Mouse (Mus musculus) neural tube, embryonic 11.5 days (tissue): ENCODE measurements around the gene Ppp1r14a. TPM values are rescaled to one million over a fixed set of nuclear protein-coding genes. Genes with fewer than 3 reads are reported as not detected.

Experiments
- ATAC-seq: fragments of 200-750 bp; cut with Nextera tagmentation; 2 replicates; pipeline ENCODE4 v1.8.0; 2017; ENCODE audit warnings: moderate number of reproducible peaks, mild to moderate bottlenecking, moderate TSS enrichment, moderate library complexity; ENCODE audit not compliant: insufficient read depth, low FRiP score, low TSS enrichment
- DNase-seq: peaks from one replicate; pipeline ENCODE4 v3.0.0-alpha.2; 2015; ENCODE audit warnings: low spot score
- H3K27ac ChIP-seq: fragments of 300-500 bp; sonication (generic); 2 replicates; pipeline ENCODE4 v1.5.1; 2014; ENCODE audit warnings: low read depth, mild to moderate bottlenecking, low read length
- H3K27me3 ChIP-seq: fragments of 300-500 bp; sonication (generic); 2 replicates; pipeline ENCODE4 v1.6.1; 2014; ENCODE audit warnings: mild to moderate bottlenecking, low read length, mixed read lengths; ENCODE audit not compliant: control insufficient read depth, insufficient read depth
- H3K36me3 ChIP-seq: fragments of 300-500 bp; sonication (generic); 2 replicates; pipeline ENCODE4 v1.6.1; 2014; ENCODE audit warnings: mild to moderate bottlenecking, low read length, moderate library complexity, mixed read lengths; ENCODE audit not compliant: control insufficient read depth, insufficient read depth
- H3K4me1 ChIP-seq: fragments of 300-500 bp; sonication (generic); 2 replicates; pipeline ENCODE4 v1.6.1; 2014; ENCODE audit warnings: low read length, mixed read lengths; ENCODE audit not compliant: control insufficient read depth, insufficient read depth
- H3K4me2 ChIP-seq: fragments of 300-500 bp; sonication (generic); 2 replicates; pipeline ENCODE4 v1.6.1; 2014; ENCODE audit warnings: low read depth, mild to moderate bottlenecking, moderate library complexity
- H3K4me3 ChIP-seq: fragments of 300-500 bp; sonication (generic); 2 replicates; pipeline ENCODE4 v1.5.1; 2014; ENCODE audit warnings: low read depth, low read length
- H3K9ac ChIP-seq: fragments of 300-500 bp; sonication (generic); 2 replicates; pipeline ENCODE4 v1.6.1; 2014; ENCODE audit warnings: mild to moderate bottlenecking, low read length
- H3K9me3 ChIP-seq: fragments of 300-500 bp; sonication (generic); 2 replicates; pipeline ENCODE4 v1.6.1; 2016; ENCODE audit warnings: low read length; ENCODE audit not compliant: control insufficient read depth
- WGBS: fragments of 180-500 bp; shearing (Covaris S2); extraction: QIAGEN DNeasy Blood & Tissue Kit; methylation state at CpG from one replicate; pipeline ENCODE4 v1.1.7; 2014; 5-methylcytosine and 5-hydroxymethylcytosine counted together
- polyA plus RNA-seq: library from polyadenylated mRNA; unstranded; fragments of >200 nt; fragmentation: Nextera tagmentation; extraction: Ambion mirVana; gene quantifications from 2 replicates; pipeline ENCODE4 v1.2.1, GENCODE M21; 2014

The Ppp1r14a gene
- polyA plus RNA-seq, 1 experiment from 2014 or later = 55.8 TPM

DNA sequence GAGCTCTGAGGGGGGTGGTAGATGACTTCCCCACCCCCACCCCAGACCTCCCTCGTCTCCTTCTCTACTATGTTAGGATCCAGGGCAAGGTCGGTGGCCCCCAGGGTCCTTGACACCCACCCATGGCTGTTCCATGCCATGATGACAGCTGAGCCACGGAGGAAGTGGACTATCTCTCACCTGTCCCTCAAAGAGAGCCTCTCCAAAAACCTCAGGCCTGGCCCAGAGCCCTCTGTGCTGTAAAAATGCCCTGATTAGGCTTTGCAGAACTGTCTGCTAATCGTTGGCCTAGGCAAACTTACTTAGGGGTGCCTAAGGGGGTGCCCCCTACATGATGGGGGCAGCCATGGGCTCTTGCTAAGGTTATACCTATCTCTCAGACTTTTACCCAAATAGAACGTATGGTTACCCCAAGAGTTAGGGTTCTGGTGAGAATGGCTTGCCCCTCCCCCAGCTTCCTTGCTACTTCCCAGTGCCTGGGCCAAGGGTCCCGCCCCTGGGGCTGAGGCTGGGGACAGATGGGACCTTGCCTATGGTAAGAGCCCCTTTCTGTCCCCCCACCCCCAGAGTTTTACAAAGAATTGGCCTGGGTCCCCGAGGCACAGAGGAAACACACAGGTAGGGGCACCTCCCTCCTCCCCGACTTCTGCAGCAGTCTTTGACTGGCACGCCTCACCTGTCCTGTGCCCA is 24.6 kb downstream of the Ppp1r14a start:
- H3K4me3 ChIP-seq = no peak overlapping the region
- DNase-seq (no peak), ATAC-seq (no peak)
- no peaks in the 10 kb centered on the region for H3K36me3 ChIP-seq
- no peak overlapping the region for H3K9ac ChIP-seq
- no peaks in the 10 kb centered on the region for H3K27me3 ChIP-seq
- H3K9me3 ChIP-seq = no peaks in the 10 kb centered on the region
- H3K4me1 ChIP-seq = peaks cover 51% of the 10 kb centered on the region
- 45% methylated on average over 9 of the region's 9 CpGs for WGBS
- no peak overlapping the region for H3K4me2 ChIP-seq
- H3K27ac ChIP-seq = 0 out of 2 replicates have a peak overlapping the region, but pooled peaks have one; percentile 14

DNA sequence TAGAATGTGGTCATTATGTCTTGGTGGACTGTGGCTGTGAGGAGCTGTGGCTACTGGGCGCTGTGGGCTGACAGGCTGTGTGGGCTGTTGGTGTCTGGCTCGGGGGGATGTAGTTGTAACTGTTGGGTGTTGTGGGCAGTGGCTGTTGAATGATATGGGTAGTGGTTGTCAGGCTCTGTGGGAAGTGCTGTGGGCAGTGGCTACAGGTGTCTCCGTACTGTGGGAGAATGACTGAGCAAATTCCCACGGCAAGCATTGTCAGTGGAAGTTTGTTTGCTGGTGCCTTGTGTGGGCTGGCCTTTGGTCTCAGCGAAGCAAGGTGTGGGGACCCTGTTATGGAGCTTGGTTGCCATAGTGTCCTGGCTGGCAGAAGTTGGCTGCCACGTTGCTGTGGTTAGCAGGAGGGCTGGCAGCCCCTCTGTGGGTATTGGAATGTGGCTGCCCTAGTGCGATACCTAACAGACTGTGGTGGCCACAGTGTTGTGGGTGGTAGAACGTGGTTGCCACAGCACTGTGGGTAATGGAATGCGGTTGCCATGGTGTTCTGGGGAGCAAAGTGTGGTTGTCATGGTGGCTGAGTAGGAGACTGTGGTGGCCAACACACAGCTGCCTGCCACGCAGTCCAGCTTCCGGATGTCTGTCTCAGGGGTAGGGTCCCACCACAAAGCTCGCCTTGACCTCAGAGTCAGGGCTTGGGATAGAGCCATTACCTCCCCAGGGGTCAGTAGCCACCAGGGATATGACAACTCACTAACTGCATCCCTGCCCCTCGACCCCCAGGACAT is 25.9 kb downstream of the Ppp1r14a start:
- Histone ChIP-seq H3K4me3 (no peak overlapping the region), H3K9me3 (no peaks in the 10 kb centered on the region), H3K27ac (0 out of 2 replicates have a peak overlapping the region, but pooled peaks have one; percentile 15), H3K4me1 (peaks cover 49% of the 10 kb centered on the region), H3K36me3 (no peaks in the 10 kb centered on the region), H3K4me2 (no peak overlapping the region), H3K27me3 (no peaks in the 10 kb centered on the region), H3K9ac (no peak overlapping the region)
- DNase-seq = peak; percentile 70
- 65% methylated on average over 13 of the region's 13 CpGs for WGBS
- peak; percentile 30; the same call in 1 of the 2 replicates for ATAC-seq

DNA sequence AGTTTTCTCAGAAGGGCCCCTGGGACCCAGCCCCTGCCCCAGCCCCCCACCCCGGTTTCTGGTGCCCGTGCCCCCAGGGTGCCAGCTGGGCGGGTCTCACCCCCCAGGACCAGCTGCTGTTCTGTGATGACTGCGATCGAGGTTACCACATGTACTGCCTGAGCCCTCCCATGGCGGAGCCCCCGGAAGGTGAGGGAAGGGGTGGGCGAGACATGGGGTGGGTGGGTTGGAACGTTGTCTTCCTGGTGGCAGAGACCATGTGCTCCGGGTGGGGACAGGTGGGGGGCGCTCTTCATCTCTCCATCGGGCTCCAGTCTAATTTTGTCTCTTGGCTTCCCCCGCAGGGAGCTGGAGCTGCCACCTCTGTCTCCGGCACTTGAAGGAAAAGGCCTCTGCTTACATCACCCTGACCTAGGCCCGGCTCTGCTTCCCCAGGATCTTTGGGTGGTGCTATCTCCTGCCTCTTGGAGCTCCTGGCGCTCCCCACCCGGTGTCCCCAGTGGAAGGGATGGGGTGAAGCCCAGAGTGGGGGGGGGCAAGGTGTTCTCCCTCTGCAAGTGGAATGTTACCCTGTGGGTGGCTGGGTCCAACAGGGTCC is 27.1 kb downstream of the Ppp1r14a start:
- 66% methylated on average over 17 of the region's 17 CpGs for WGBS
- H3K4me1 ChIP-seq = peaks cover 52% of the 10 kb centered on the region
- no peak overlapping the region for H3K4me3 ChIP-seq
- no peaks in the 10 kb centered on the region for H3K27me3 ChIP-seq
- no peak overlapping the region for H3K9ac ChIP-seq
- H3K36me3 ChIP-seq = no peaks in the 10 kb centered on the region
- H3K27ac ChIP-seq = peak overlapping the region; percentile 2; the same call in 1 of the 2 replicates
- ATAC-seq (no peak), DNase-seq (no peak)
- no peak overlapping the region for H3K4me2 ChIP-seq
- H3K9me3 ChIP-seq = no peaks in the 10 kb centered on the region

DNA sequence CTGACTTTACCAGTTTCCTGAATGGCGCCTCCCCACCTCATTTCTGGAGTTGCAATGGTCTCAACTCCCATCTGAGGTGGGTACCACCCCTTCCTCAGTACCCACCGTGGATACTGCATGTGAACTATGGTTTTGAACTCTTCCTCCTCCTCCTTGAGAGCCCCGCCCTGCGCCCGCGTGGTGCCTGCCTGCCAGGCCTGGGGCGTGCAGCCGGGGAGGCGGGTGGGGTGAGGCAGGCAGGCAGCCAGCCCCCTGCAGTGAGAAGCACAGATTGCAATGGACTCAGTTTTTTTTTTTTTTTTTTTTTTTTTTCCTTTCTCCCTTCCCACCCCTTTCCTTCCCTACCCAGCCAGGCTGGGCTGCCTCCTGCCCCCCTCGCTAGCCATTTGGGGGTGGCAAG is 27.9 kb downstream of the Ppp1r14a start:
- Histone ChIP-seq H3K9ac (peak overlapping the region; percentile 47), H3K36me3 (no peaks in the 10 kb centered on the region; the same call in 1 of the 2 replicates), H3K9me3 (no peaks in the 10 kb centered on the region), H3K4me3 (no peak overlapping the region), H3K27me3 (no peaks in the 10 kb centered on the region), H3K27ac (peak overlapping the region; percentile 87), H3K4me1 (peaks cover 52% of the 10 kb centered on the region), H3K4me2 (peak overlapping the region; percentile 38)
- peak; percentile 71 for DNase-seq
- 3% methylated on average over 10 of the region's 10 CpGs for WGBS
- ATAC-seq = peak; percentile 11; the same call in 1 of the 2 replicates

DNA sequence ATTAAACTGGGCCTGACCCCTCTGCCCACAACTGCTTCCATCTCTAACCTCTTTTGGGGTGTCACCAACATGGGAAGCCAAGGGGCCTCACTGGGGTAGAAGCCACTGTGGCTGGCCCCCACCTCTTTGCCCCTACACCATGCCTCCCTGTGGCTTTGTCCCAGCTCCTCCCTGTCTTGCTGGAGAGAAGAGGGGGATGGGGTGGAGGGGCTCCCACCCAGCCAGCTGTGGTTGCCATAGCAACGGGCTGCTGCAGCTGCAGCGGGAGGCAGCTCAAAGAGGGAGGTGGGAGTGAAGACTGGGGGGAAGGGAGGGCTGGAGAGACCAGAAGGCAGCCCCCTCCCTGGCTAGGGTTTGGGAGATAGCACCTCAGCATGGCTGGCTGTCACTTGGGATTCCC is 28.4 kb downstream of the Ppp1r14a start:
- H3K4me3 ChIP-seq = peak overlapping the region; percentile 13; the same call in 1 of the 2 replicates
- DNase-seq (peak; percentile 88), ATAC-seq (peak; percentile 73)
- H3K36me3 ChIP-seq = no peaks in the 10 kb centered on the region; the same call in 1 of the 2 replicates
- H3K27me3 ChIP-seq = no peaks in the 10 kb centered on the region
- WGBS = 0% methylated on average over 2 of the region's 2 CpGs
- H3K4me1 ChIP-seq = peaks cover 52% of the 10 kb centered on the region
- peak overlapping the region; percentile 87 for H3K27ac ChIP-seq
- peak overlapping the region; percentile 38 for H3K4me2 ChIP-seq
- peak overlapping the region; percentile 47 for H3K9ac ChIP-seq
- no peaks in the 10 kb centered on the region for H3K9me3 ChIP-seq

DNA sequence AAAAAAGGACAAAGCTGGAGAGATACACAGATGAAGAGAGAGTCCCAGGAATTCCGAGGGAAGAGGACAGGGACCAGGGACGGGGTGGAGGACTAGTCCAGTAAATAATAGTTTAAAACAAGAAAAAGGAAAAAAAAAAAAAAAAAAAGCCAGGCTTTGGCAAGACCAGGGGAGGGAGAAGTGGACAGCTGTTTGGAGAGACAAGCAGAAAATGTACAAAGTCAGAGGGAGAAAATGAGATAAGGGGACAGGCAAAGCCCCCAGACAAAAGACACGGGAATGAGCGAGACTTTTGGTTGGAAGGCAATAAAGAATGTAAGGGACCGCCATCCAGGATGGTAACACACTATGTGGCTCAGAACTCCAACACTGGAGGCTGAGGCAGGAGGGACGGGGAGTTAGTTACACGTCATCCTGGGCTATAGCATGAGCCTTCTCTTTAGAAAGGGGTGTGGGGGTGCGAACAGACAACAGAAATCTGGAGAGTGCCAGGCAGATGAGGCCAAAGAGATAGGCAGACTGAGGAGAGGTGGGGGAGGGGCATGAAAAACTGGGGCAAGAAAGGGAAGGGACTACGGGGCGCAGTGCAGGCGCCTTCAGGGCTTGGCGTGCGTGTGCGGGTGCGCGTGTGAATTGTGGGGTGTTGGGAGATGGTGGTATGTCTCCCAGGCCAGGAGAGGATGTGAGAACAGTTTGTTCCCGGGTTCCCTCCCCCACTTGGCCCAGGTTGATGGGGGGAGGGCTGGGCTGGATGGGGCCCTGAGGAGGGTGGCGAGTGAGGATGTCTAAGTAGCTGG is 29.2 kb downstream of the Ppp1r14a start:
- ATAC-seq (0 out of 2 replicates have a peak, but pooled peaks have one; percentile 1), DNase-seq (peak; percentile 57)
- Histone ChIP-seq H3K9me3 (no peaks in the 10 kb centered on the region), H3K27ac (peak overlapping the region; percentile 87), H3K27me3 (no peaks in the 10 kb centered on the region), H3K9ac (peak overlapping the region; percentile 38; the same call in 1 of the 2 replicates), H3K36me3 (no peaks in the 10 kb centered on the region; the same call in 1 of the 2 replicates), H3K4me3 (peak overlapping the region; percentile 8; the same call in 1 of the 2 replicates), H3K4me2 (peak overlapping the region; percentile 38), H3K4me1 (peaks cover 52% of the 10 kb centered on the region)
- 6% methylated on average over 18 of the region's 18 CpGs for WGBS

DNA sequence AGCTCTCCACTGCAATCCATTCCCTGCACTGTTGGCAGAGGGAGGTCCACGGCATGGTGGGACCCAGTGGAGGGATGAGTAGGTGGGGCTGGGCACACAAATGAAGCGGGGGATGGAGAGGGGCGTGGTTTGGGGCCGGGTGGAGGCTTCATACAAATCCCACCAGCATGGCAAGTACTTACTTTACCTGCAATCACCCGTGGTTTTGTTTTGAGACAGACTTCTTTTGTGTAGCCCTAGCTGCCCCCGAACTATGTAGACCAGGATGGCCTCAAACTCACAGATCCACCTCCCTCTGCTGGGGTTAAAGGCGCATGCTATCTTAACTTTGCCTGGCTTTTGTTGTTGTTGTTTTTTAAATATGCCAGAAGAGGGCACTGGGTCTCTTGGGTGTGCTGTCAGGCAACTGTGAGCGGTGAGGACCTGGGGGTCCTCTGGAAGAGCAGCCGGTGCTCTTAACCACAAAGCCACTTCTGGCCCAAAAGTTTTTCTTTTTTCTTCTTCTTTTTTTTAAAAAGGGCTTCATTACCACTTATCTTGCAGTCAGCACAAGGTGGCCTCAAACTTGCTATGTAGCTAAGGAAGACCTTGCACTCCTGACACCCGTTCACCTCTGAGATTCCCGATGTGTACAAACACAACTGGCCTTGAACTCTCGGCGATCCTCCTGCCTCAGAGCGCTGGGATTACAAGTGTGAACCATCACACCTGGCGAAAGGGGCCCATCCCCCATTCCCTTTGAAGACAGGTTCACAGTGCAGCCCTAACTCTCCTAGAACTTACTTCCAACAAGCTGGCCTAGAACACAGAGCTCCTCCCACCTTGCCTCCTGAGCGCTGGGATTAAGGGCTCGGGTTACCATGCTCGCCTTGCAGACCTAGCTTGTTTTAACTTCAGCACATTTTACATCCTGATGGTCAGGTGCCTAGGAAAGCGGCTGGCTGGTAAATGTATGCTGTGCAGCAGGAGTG is 30.5 kb downstream of the Ppp1r14a start:
- no peak overlapping the region for H3K4me3 ChIP-seq
- 11% methylated on average over 19 of the region's 19 CpGs for WGBS
- peak overlapping the region; percentile 38; the same call in 1 of the 2 replicates for H3K9ac ChIP-seq
- peaks cover 50% of the 10 kb centered on the region for H3K4me1 ChIP-seq
- no peaks in the 10 kb centered on the region for H3K9me3 ChIP-seq
- DNase-seq (peak; percentile 48), ATAC-seq (no peak)
- no peaks in the 10 kb centered on the region; the same call in 1 of the 2 replicates for H3K36me3 ChIP-seq
- H3K4me2 ChIP-seq = peak overlapping the region; percentile 38
- no peaks in the 10 kb centered on the region for H3K27me3 ChIP-seq
- H3K27ac ChIP-seq = peak overlapping the region; percentile 87; the same call in 1 of the 2 replicates
